Mouse (Mus musculus): ENCODE results near the gene Gm17018. TPM values are rescaled to one million over a fixed set of nuclear protein-coding genes. Genes with fewer than 3 reads are reported as not detected.
"Not testable (repeated sequence)": the region's sequence is repeated elsewhere in the genome, so short reads cannot be mapped to it uniquely, and the experiment has no call there.

Gene Gm17018
- polyA plus RNA-seq, 1 experiment, result 16.3 TPM

GRCm38 (mm10) chr19:45540657-45541408 is 19.6 kb upstream of the Gm17018 start:
- 50% methylated on average over 8 of the region's 8 CpGs for WGBS
- Histone ChIP-seq H3K4me3 (ENCODE audit: insufficient read depth, low read depth, low read length) (no peak overlapping the region), H3K27me3 (replicated peaks; ENCODE audit: control insufficient read depth, insufficient read depth, low read length) (no peaks in the 10 kb centered on the region), H3K27ac (ENCODE audit: insufficient read depth, low read depth, low read length) (no peak overlapping the region), H3K4me1 (ENCODE audit: control insufficient read depth, insufficient read depth, low read length) (no peaks in the 10 kb centered on the region), H3K36me3 (ENCODE audit: control insufficient read depth, insufficient read depth, low read length) (no peaks in the 10 kb centered on the region)
- no peak for TF ChIP-seq POLR2A (IDR thresholded peaks at IDR 0.05; ENCODE audit: low read depth, low read length)
- no peak for DNase-seq

GRCm38 (mm10) chr19:45541409-45542041 is 18.9 kb upstream of the Gm17018 start:
- Histone ChIP-seq H3K27ac (ENCODE audit: insufficient read depth, low read depth, low read length) (no peak overlapping the region), H3K4me1 (ENCODE audit: control insufficient read depth, insufficient read depth, low read length) (no peaks in the 10 kb centered on the region), H3K27me3 (replicated peaks; ENCODE audit: control insufficient read depth, insufficient read depth, low read length) (no peaks in the 10 kb centered on the region), H3K4me3 (ENCODE audit: insufficient read depth, low read depth, low read length) (peak overlapping the region; percentile 26; the same call in 1 of the 2 replicates), H3K36me3 (ENCODE audit: control insufficient read depth, insufficient read depth, low read length) (no peaks in the 10 kb centered on the region)
- WGBS, result 2% methylated on average over 56 of the region's 58 CpGs
- TF ChIP-seq CTCF (conservative IDR thresholded peaks at IDR 0.05; ENCODE audit: insufficient read depth, insufficient read length, low read depth, low read length), result no peak
- TF ChIP-seq POLR2A (IDR thresholded peaks at IDR 0.05; ENCODE audit: low read depth, low read length), result no peak
- peak; percentile 19 for DNase-seq

GRCm38 (mm10) chr19:45542061-45542460 is 18.4 kb upstream of the Gm17018 start:
- no peaks in the 10 kb centered on the region for H3K27me3 ChIP-seq (replicated peaks; ENCODE audit: control insufficient read depth, insufficient read depth, low read length)
- H3K4me3 ChIP-seq (ENCODE audit: insufficient read depth, low read depth, low read length), result no peak overlapping the region; the same call in 1 of the 2 replicates
- WGBS, result 50% methylated on average over 3 of the region's 3 CpGs
- H3K4me1 ChIP-seq (ENCODE audit: control insufficient read depth, insufficient read depth, low read length), result no peaks in the 10 kb centered on the region
- no peak for TF ChIP-seq CTCF (conservative IDR thresholded peaks at IDR 0.05; ENCODE audit: insufficient read depth, insufficient read length, low read depth, low read length)
- no peak for TF ChIP-seq POLR2A (IDR thresholded peaks at IDR 0.05; ENCODE audit: low read depth, low read length)
- DNase-seq, result no peak
- H3K27ac ChIP-seq (ENCODE audit: insufficient read depth, low read depth, low read length), result no peak overlapping the region
- no peaks in the 10 kb centered on the region for H3K36me3 ChIP-seq (ENCODE audit: control insufficient read depth, insufficient read depth, low read length)

- Histone ChIP-seq H3K4me1 (ENCODE audit: control insufficient read depth, insufficient read depth, low read length) (no peaks in the 10 kb centered on the region), H3K27me3 (replicated peaks; ENCODE audit: control insufficient read depth, insufficient read depth, low read length) (no peaks in the 10 kb centered on the region), H3K27ac (ENCODE audit: insufficient read depth, low read depth, low read length) (no peak overlapping the region), H3K4me3 (ENCODE audit: insufficient read depth, low read depth, low read length) (peak overlapping the region; percentile 53), H3K36me3 (ENCODE audit: control insufficient read depth, insufficient read depth, low read length) (no peaks in the 10 kb centered on the region)
- no peak for DNase-seq
- 3% methylated on average over 22 of the region's 26 CpGs for WGBS
- TF ChIP-seq POLR2A (IDR thresholded peaks at IDR 0.05; ENCODE audit: low read depth, low read length) (no peak), CTCF (conservative IDR thresholded peaks at IDR 0.05; ENCODE audit: insufficient read depth, insufficient read length, low read depth, low read length) (no peak)
Observed at GRCm38 (mm10) chr19:45544152-45544924, 16.1 kb upstream of the Gm17018 start.

GRCm38 (mm10) chr19:45544925-45545321 is 15.5 kb upstream of the Gm17018 start:
- Histone ChIP-seq H3K27ac (ENCODE audit: insufficient read depth, low read depth, low read length) (no peak overlapping the region), H3K36me3 (ENCODE audit: control insufficient read depth, insufficient read depth, low read length) (no peaks in the 10 kb centered on the region), H3K4me1 (ENCODE audit: control insufficient read depth, insufficient read depth, low read length) (no peaks in the 10 kb centered on the region), H3K4me3 (ENCODE audit: insufficient read depth, low read depth, low read length) (peak overlapping the region; percentile 53), H3K27me3 (replicated peaks; ENCODE audit: control insufficient read depth, insufficient read depth, low read length) (no peaks in the 10 kb centered on the region)
- TF ChIP-seq CTCF (conservative IDR thresholded peaks at IDR 0.05; ENCODE audit: insufficient read depth, insufficient read length, low read depth, low read length), result peak; percentile 80
- TF ChIP-seq POLR2A (IDR thresholded peaks at IDR 0.05; ENCODE audit: low read depth, low read length), result no peak
- WGBS, result 1% methylated on average over 30 of the region's 30 CpGs
- DNase-seq, result peak; percentile 79

GRCm38 (mm10) chr19:45548196-45548595 is 12.2 kb upstream of the Gm17018 start:
- H3K4me3 ChIP-seq (ENCODE audit: insufficient read depth, low read depth, low read length); H3K27me3 ChIP-seq (replicated peaks; ENCODE audit: control insufficient read depth, insufficient read depth, low read length): not testable (repeated sequence)

More at GRCm38 (mm10) chr19:45548196-45548595, 12.2 kb upstream of the Gm17018 start:
- not testable (repeated sequence) for H3K27ac ChIP-seq (ENCODE audit: insufficient read depth, low read depth, low read length); DNase-seq; H3K36me3 ChIP-seq (ENCODE audit: control insufficient read depth, insufficient read depth, low read length); H3K4me1 ChIP-seq (ENCODE audit: control insufficient read depth, insufficient read depth, low read length)
